Mouse (Mus musculus): ENCODE data around the gene Rexo4.

DNA sequence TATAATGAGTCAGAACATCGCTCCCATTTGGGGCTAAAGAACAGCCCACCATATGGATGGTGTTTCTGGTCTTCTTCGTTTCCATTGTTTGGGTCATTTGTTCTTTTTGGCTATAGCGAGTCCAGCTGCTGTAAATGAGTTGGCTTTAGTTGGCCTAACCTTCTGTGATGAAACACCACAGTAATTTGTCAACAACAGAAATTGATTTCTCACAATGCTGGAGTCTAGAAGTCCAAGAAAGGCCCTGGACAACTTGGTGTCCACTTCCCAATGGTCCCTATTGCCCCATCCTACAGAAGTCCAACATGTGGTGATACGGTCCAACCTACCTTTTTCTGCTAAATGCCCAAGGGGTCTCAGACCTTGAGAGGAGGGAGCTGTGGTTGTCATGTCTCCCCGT, 20.5 kb upstream of the Rexo4 start:
- TF ChIP-seq POLR2A (IDR thresholded peaks at IDR 0.05; ENCODE audit: insufficient read length, low read depth) (no peak), MYOD1 (IDR thresholded peaks at IDR 0.05; ENCODE audit: control insufficient read depth in 1 of 3, insufficient read length in 2 of 3, low read depth in 2 of 3) (no peak), POLR2AphosphoS2 (IDR thresholded peaks at IDR 0.05; ENCODE audit: insufficient read length, low read depth) (no peak), CEBPB (IDR thresholded peaks at IDR 0.05; ENCODE audit: insufficient read depth, poor library complexity, severe bottlenecking) (no peak), USF1 (IDR thresholded peaks at IDR 0.05; ENCODE audit: low read depth) (no peak), SRF (IDR thresholded peaks at IDR 0.05; ENCODE audit: control insufficient read depth, insufficient read length, low read depth) (no peak), E2F4 (IDR thresholded peaks at IDR 0.05; ENCODE audit: insufficient read depth) (no peak), REST (IDR thresholded peaks at IDR 0.05; ENCODE audit: insufficient read depth, insufficient read length) (no peak), MYOG (IDR thresholded peaks at IDR 0.05; ENCODE audit: control insufficient read depth in 1 of 3, insufficient read depth in 1 of 3, insufficient read length in 2 of 3, low read depth in 2 of 3) (no peak), TCF12 (IDR thresholded peaks at IDR 0.05; ENCODE audit: insufficient read depth, poor library complexity, severe bottlenecking) (no peak), MAX (IDR thresholded peaks at IDR 0.05; ENCODE audit: low read depth) (no peak)

Measured in myocyte (in vitro differentiated cells).